In genomic region chr12:112772306-112772705, GRCm38 (mm10) we compare ENCODE assay signal across 16 mouse cellular contexts. TPM values are rescaled to one million over a fixed set of nuclear protein-coding genes. Genes with fewer than 3 reads are reported as not detected.
"Had no signal": no experiment of that assay in that cellular context is flagged by ENCODE, and none has a peak within 500 bp of the region (broad histone marks: within the 10 kb centered on the region; RNA-seq: fewer than 3 reads in every experiment).

No protein-coding gene starts in this region.

- ATAC-seq: midbrain, embryonic 16.5 days had no signal

- H3K27ac ChIP-seq: liver, embryonic 14.5 days; midbrain, embryonic 10.5 days; midbrain, embryonic 12.5 days; neural tube, embryonic 12.5 days; stomach, embryonic 15.5 days; stomach, postnatal 0 days had no signal

- DNase-seq: lung, embryonic 14.5 days; lung, postnatal 10 days; lung, postnatal 4 days; midbrain, embryonic 14.5 days; right cerebral cortex, postnatal 14 days; thymus, adult 2 months; thymus, postnatal 25 days had no signal

- H3K4me3 ChIP-seq: midbrain, embryonic 10.5 days; midbrain, embryonic 12.5 days; neural tube, embryonic 12.5 days; stomach, embryonic 15.5 days had no signal

RNA-seq across cellular contexts. Expression of gene Ahnak2, which starts 30.2 kb away (rescaled TPM):
- total RNA-seq: megakaryocyte-erythroid progenitor cell, adult 5-6 weeks; neutrophil, adult 5-6 weeks had no signal
